Mouse (Mus musculus) stomach, postnatal 0 days (tissue): ENCODE measurements around the gene Stub1. TPM values are rescaled to one million over a fixed set of nuclear protein-coding genes. Genes with fewer than 3 reads are reported as not detected.

Experiments used
- ATAC-seq: fragments of 200-750 bp; cut with Nextera tagmentation; 2 replicates; pipeline ENCODE4 v1.8.0; 2017; ENCODE audit not compliant: low FRiP score, low TSS enrichment
- DNase-seq: peaks from one replicate; pipeline ENCODE4 v3.0.0-alpha.2; 2016; ENCODE audit warnings: low spot score
- H3K27ac ChIP-seq: fragments of 300-500 bp; sonication (generic); replicated peaks from 2 replicates; pipeline ENCODE4 v1.5.1; 2014; ENCODE audit warnings: mild to moderate bottlenecking, control low read depth
- H3K27me3 ChIP-seq: fragments of 300-500 bp; sonication (generic); 2 replicates; pipeline ENCODE4 v1.6.1; 2014; ENCODE audit warnings: low read length; ENCODE audit not compliant: control insufficient read depth, insufficient read depth
- H3K36me3 ChIP-seq: fragments of 300-500 bp; sonication (generic); 2 replicates; pipeline ENCODE4 v1.6.1; 2014; ENCODE audit warnings: low read length, mixed read lengths; ENCODE audit not compliant: control insufficient read depth, insufficient read depth
- H3K4me1 ChIP-seq: fragments of 300-500 bp; sonication (generic); replicated peaks from 2 replicates; pipeline ENCODE4 v1.6.1; 2014; ENCODE audit warnings: antibody characterized with exemption; ENCODE audit not compliant: control insufficient read depth, insufficient read depth
- H3K4me2 ChIP-seq: fragments of 300-500 bp; sonication (generic); replicated peaks from 2 replicates; pipeline ENCODE4 v1.6.1; 2014; ENCODE audit warnings: low read depth, mild to moderate bottlenecking, control low read depth, moderate library complexity
- H3K4me3 ChIP-seq: fragments of 300-500 bp; sonication (generic); 2 replicates; pipeline ENCODE4 v1.5.1; 2014; ENCODE audit warnings: low read depth, low read length, control low read depth
- H3K9ac ChIP-seq: fragments of 300-500 bp; sonication (generic); 2 replicates; pipeline ENCODE4 v1.6.1; 2014; ENCODE audit warnings: mild to moderate bottlenecking, low read length, control low read depth, mixed read lengths
- H3K9me3 ChIP-seq: fragments of 300-500 bp; sonication (generic); 2 replicates; pipeline ENCODE4 v1.6.1; 2016; ENCODE audit warnings: low read length; ENCODE audit not compliant: control insufficient read depth
- CTCF ChIP-seq: IDR thresholded peaks from 2 replicates; pipeline ENCODE4 v1.5.1; 2016; ENCODE audit warnings: antibody characterized with exemption, low read depth, mild to moderate bottlenecking, moderate library complexity
- EP300 ChIP-seq: optimal IDR thresholded peaks from 2 replicates; pipeline ENCODE3; 2016; ENCODE audit warnings: antibody characterized with exemption
- WGBS: fragments of 180-500 bp; shearing (Covaris S2); extraction: QIAGEN DNeasy Blood & Tissue Kit; methylation state at CpG from one replicate; pipeline ENCODE4 v1.1.7; 2014; 5-methylcytosine and 5-hydroxymethylcytosine counted together
- polyA plus RNA-seq: library from polyadenylated mRNA; unstranded; fragments of >200 nt; fragmentation: Nextera tagmentation; extraction: Ambion mirVana; gene quantifications from 2 replicates; pipeline ENCODE4 v1.2.1, GENCODE M21; 2015

Stub1 gene
- polyA plus RNA-seq, 1 experiment from 2014 or later, result 215 TPM

- H3K27me3 ChIP-seq, result no peaks in the 10 kb centered on the region
- peak overlapping the region; percentile 75 for H3K4me3 ChIP-seq
- TF ChIP-seq CTCF (no peak), EP300 (no peak)
- peak overlapping the region; percentile 8; the same call in 1 of the 2 replicates for H3K27ac ChIP-seq
- DNase-seq (no peak), ATAC-seq (no peak)
- no peaks in the 10 kb centered on the region for H3K9me3 ChIP-seq
- peak overlapping the region; percentile 86 for H3K4me2 ChIP-seq
- 3% methylated on average over 37 of the region's 37 CpGs for WGBS
- H3K36me3 ChIP-seq, result no peaks in the 10 kb centered on the region
- peaks cover 3% of the 10 kb centered on the region; the same call in 1 of the 2 replicates for H3K4me1 ChIP-seq
- H3K9ac ChIP-seq, result peak overlapping the region; percentile 66
These were observed 36.9 kb downstream of the Stub1 start for GRCm38 (mm10) chr17:25796211-25796771.

GRCm38 (mm10) chr17:25795609-25796092, 37.6 kb downstream of the Stub1 start, which contains the start of gene AC134908.4:
TSS of gene AC134908.4 (minus strand) at chr17:25795659.
- Histone ChIP-seq H3K9me3 (no peaks in the 10 kb centered on the region), H3K4me2 (peak within 1 kb of the TSS; percentile 86), H3K9ac (peak within 1 kb of the TSS; percentile 66), H3K36me3 (0 out of 2 replicates have a peak, but pooled peaks cover under 1% of the 10 kb centered on the region), H3K27ac (peak within 1 kb of the TSS; percentile 8; the same call in 1 of the 2 replicates), H3K4me1 (peaks cover 3% of the 10 kb centered on the region; the same call in 1 of the 2 replicates), H3K27me3 (no peaks in the 10 kb centered on the region), H3K4me3 (peak within 1 kb of the TSS; percentile 75)
- WGBS, result 45% methylated on average over 6 of the region's 6 CpGs
- ATAC-seq (no peak), DNase-seq (no peak)
- no peak for TF ChIP-seq CTCF
- TF ChIP-seq EP300, result no peak

GRCm38 (mm10) chr17:25794998-25795397, 38.2 kb downstream of the Stub1 start:
- 0 out of 2 replicates have a peak overlapping the region, but pooled peaks have one; percentile 4 for H3K27ac ChIP-seq
- H3K4me3 ChIP-seq, result no peak overlapping the region
- 87% methylated on average over 17 of the region's 17 CpGs for WGBS
- H3K4me1 ChIP-seq, result peaks cover 3% of the 10 kb centered on the region; the same call in 1 of the 2 replicates
- H3K9me3 ChIP-seq, result no peaks in the 10 kb centered on the region
- H3K9ac ChIP-seq, result no peak overlapping the region
- ATAC-seq (no peak), DNase-seq (no peak)
- H3K4me2 ChIP-seq, result no peak overlapping the region
- TF ChIP-seq EP300 (no peak), CTCF (no peak)
- no peaks in the 10 kb centered on the region for H3K27me3 ChIP-seq
- peaks cover 3% of the 10 kb centered on the region; the same call in 1 of the 2 replicates for H3K36me3 ChIP-seq

- 69% methylated on average over 13 of the region's 13 CpGs for WGBS
- Histone ChIP-seq H3K4me3 (no peak overlapping the region), H3K4me2 (no peak overlapping the region), H3K9me3 (no peaks in the 10 kb centered on the region), H3K9ac (no peak overlapping the region), H3K27me3 (no peaks in the 10 kb centered on the region), H3K36me3 (peaks cover 9% of the 10 kb centered on the region; the same call in 1 of the 2 replicates), H3K27ac (no peak overlapping the region), H3K4me1 (peaks cover 3% of the 10 kb centered on the region; the same call in 1 of the 2 replicates)
- ATAC-seq (no peak), DNase-seq (no peak)
- no peak for TF ChIP-seq EP300
- no peak for TF ChIP-seq CTCF
These were observed 39.0 kb downstream of the Stub1 start for GRCm38 (mm10) chr17:25794197-25794596.

GRCm38 (mm10) chr17:25792615-25793014, 40.6 kb downstream of the Stub1 start, which contains the start of gene Fam173a:
TSS of gene Fam173a (minus strand) at chr17:25792901.
- no peaks in the 10 kb centered on the region for H3K27me3 ChIP-seq
- ATAC-seq (peak; percentile 50; the same call in 1 of the 2 replicates), DNase-seq (peak; percentile 68)
- TF ChIP-seq EP300 (no peak), CTCF (no peak)
- H3K4me1 ChIP-seq, result peaks cover 3% of the 10 kb centered on the region; the same call in 1 of the 2 replicates
- peak within 1 kb of the TSS; percentile 93 for H3K27ac ChIP-seq
- under 1% methylated on average over 14 of the region's 14 CpGs for WGBS
- H3K4me2 ChIP-seq, result peak within 1 kb of the TSS; percentile 87
- peak within 1 kb of the TSS; percentile 79 for H3K4me3 ChIP-seq
- peaks cover 9% of the 10 kb centered on the region; the same call in 1 of the 2 replicates for H3K36me3 ChIP-seq
- peak within 1 kb of the TSS; percentile 76 for H3K9ac ChIP-seq
- H3K9me3 ChIP-seq, result no peaks in the 10 kb centered on the region
